Mouse (Mus musculus) MEL (cell line): ENCODE measurements at regions not wholly inside any gene's neighbourhood (a gene's known extent, or its start where the extent isn't known, plus 50 kb on each side); places are given as distances from the start of the nearest gene placed in this dataset.

Experiments used
- CHD2 ChIP-seq: IDR thresholded peaks from 2 replicates; pipeline ENCODE4 v1.6.1; 2011; ENCODE audit warnings: low read length, improper control_type of control experiment
- CTCF ChIP-seq, 3 experiments: IDR thresholded peaks in 2 of 3; conservative IDR thresholded peaks in 1 of 3; 2 replicates each; pipeline ENCODE4 v1.5.1; 2011 to 2012; ENCODE audit warnings: low read length in 3 of 3, low read depth in 2 of 3, mild to moderate bottlenecking in 2 of 3, improper control_type of control experiment in 1 of 3, inconsistent platforms in 1 of 3, mixed read lengths in 1 of 3, moderate library complexity in 1 of 3; ENCODE audit not compliant: control insufficient read depth in 1 of 3, insufficient read depth in 1 of 3, poor library complexity in 1 of 3, severe bottlenecking in 1 of 3
- EP300 ChIP-seq, 2 experiments: IDR thresholded peaks; 2 replicates each; pipeline ENCODE4 v1.6.1; 2011; ENCODE audit warnings: improper control_type of control experiment in 2 of 2, low read length in 2 of 2, low read depth in 1 of 2, mild to moderate bottlenecking in 1 of 2
- GABPA ChIP-seq: IDR thresholded peaks from 2 replicates; pipeline ENCODE4 v1.6.1; 2012; ENCODE audit warnings: low read depth, mild to moderate bottlenecking, inconsistent platforms, low read length, improper control_type of control experiment, moderate library complexity
- HCFC1 ChIP-seq: IDR thresholded peaks from 2 replicates; pipeline ENCODE4 v1.6.1; 2012; ENCODE audit warnings: low read depth, mild to moderate bottlenecking, inconsistent platforms, low read length, improper control_type of control experiment, moderate library complexity
- MAX ChIP-seq: IDR thresholded peaks from 2 replicates; pipeline ENCODE4 v1.6.1; 2011; ENCODE audit warnings: low read length, improper control_type of control experiment
- MAZ ChIP-seq: IDR thresholded peaks from 2 replicates; pipeline ENCODE4 v1.6.1; 2012; ENCODE audit warnings: low read depth, mild to moderate bottlenecking, inconsistent platforms, low read length, improper control_type of control experiment
- NELFE ChIP-seq: IDR thresholded peaks from 2 replicates; pipeline ENCODE4 v1.6.1; 2011; ENCODE audit warnings: low read depth, low read length, improper control_type of control experiment
- NRF1 ChIP-seq: IDR thresholded peaks from 2 replicates; pipeline ENCODE4 v1.6.1; 2014; ENCODE audit warnings: low read depth, mild to moderate bottlenecking, inconsistent platforms, low read length, improper control_type of control experiment, moderate library complexity; ENCODE audit not compliant: poor library complexity, insufficient read depth, severe bottlenecking
- POLR2A ChIP-seq, 2 experiments: IDR thresholded peaks; 2 replicates each; pipeline ENCODE4 v1.6.1; 2011 to 2012; ENCODE audit warnings: low read length in 2 of 2, mild to moderate bottlenecking in 2 of 2, control low read depth in 1 of 2, improper control_type of control experiment in 1 of 2, low read depth in 1 of 2, moderate library complexity in 1 of 2; ENCODE audit not compliant: control insufficient read depth in 1 of 2, insufficient read depth in 1 of 2, poor library complexity in 1 of 2
- UBTF ChIP-seq: IDR thresholded peaks from 2 replicates; pipeline ENCODE4 v1.6.1; 2012; ENCODE audit warnings: low read depth, mild to moderate bottlenecking, inconsistent platforms, low read length, improper control_type of control experiment, moderate library complexity, borderline replicate concordance; ENCODE audit not compliant: insufficient read depth

DNA sequence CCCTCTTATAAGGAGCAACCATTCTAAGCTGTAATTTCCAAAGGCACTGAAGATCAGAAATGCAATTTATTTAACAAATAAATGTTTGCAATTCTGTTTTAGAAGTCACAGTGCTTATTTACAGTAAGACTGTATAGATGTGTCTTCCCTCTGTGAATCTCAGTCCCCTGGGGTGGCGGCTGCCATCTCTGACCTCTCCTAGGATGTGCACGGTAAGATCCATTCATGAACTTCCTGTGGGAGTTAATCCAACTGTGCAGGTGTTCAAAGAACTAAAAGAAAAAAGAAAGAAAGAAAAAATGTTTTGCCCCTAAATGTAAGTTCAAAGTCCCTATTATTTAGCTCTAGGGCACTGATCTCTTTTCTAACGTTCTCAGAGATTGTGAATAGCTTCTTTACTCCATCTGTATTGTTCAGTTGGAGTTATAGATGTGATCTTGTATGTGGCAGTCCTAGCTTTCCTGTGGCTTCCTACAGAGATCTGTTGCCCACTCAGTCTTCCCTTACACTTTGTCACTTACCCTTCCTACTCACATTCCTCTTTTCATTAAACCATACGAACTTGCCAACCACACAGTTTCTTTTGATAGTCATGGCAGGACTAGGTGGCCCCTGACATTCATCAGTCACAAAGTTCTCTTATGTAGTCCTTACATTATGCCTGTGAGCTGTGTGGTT is 346.0 kb upstream of the Alcam start:
- no peak for TF ChIP-seq POLR2A (IDR thresholded peaks at IDR 0.05; ENCODE audit: control insufficient read depth in 1 of 2, insufficient read depth in 1 of 2, low read depth in 1 of 2, low read length in 2 of 2, poor library complexity in 1 of 2)
- TF ChIP-seq NRF1, result no peak
- no peak for TF ChIP-seq MAX
- TF ChIP-seq MAZ, result no peak
- TF ChIP-seq CTCF (IDR thresholded peaks at IDR 0.05 in 2 of 3, conservative IDR thresholded peaks at IDR 0.05 in 1 of 3; ENCODE audit: control insufficient read depth in 1 of 3, insufficient read depth in 1 of 3, low read depth in 2 of 3, low read length in 3 of 3, poor library complexity in 1 of 3, severe bottlenecking in 1 of 3), result no peak
- no peak for TF ChIP-seq CHD2
- no peak for TF ChIP-seq EP300 (IDR thresholded peaks at IDR 0.05; ENCODE audit: low read depth in 1 of 2, low read length in 2 of 2)
- TF ChIP-seq NELFE, result no peak
- no peak for TF ChIP-seq HCFC1
- no peak for TF ChIP-seq UBTF
- no peak for TF ChIP-seq GABPA
